Mouse (Mus musculus): Measurements from ENCODE around the gene Kctd15. TPM values are rescaled to one million over a fixed set of nuclear protein-coding genes. Genes with fewer than 3 reads are reported as not detected.

Gene Kctd15
- polyA plus RNA-seq, 1 experiment from 2014 or later, result 3.2 TPM

DNA sequence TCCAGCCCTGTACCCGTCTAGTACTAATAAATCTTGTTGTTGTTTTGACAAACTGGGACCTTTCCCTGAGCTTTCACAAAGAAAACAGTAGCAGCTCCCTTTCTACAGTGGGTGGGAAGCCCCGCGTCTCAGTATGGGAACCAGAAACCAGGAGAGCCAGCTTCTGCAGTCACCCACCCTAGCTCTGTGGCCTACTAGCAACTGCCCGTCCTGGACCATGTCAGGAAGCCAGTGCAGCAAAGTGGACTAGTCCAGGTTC is 61.3 kb downstream of the Kctd15 start:
- 80% methylated on average over 4 of the region's 4 CpGs for WGBS
- ATAC-seq (replicated peaks; ENCODE audit: extremely low read depth, insufficient read depth, low FRiP score), result no peak
- no peak overlapping the region for H3K4me3 ChIP-seq (ENCODE audit: low read length)
- 0 out of 2 replicates have a peak, but pooled peaks cover 4% of the 10 kb centered on the region for H3K9me3 ChIP-seq (replicated peaks; ENCODE audit: control insufficient read depth, low read length)
- no peak overlapping the region for H3K4me2 ChIP-seq (ENCODE audit: low read depth, low read length)
- no peaks in the 10 kb centered on the region for H3K36me3 ChIP-seq (ENCODE audit: control insufficient read depth, insufficient read depth)
- H3K4me1 ChIP-seq (ENCODE audit: control insufficient read depth, insufficient read depth, low read length), result peaks cover 4% of the 10 kb centered on the region
- no peaks in the 10 kb centered on the region for H3K27me3 ChIP-seq (ENCODE audit: control insufficient read depth, insufficient read depth, low read length)
- no peak overlapping the region for H3K9ac ChIP-seq (ENCODE audit: low read length)
- no peak overlapping the region; the same call in 1 of the 2 replicates for H3K27ac ChIP-seq (ENCODE audit: low read length)

DNA sequence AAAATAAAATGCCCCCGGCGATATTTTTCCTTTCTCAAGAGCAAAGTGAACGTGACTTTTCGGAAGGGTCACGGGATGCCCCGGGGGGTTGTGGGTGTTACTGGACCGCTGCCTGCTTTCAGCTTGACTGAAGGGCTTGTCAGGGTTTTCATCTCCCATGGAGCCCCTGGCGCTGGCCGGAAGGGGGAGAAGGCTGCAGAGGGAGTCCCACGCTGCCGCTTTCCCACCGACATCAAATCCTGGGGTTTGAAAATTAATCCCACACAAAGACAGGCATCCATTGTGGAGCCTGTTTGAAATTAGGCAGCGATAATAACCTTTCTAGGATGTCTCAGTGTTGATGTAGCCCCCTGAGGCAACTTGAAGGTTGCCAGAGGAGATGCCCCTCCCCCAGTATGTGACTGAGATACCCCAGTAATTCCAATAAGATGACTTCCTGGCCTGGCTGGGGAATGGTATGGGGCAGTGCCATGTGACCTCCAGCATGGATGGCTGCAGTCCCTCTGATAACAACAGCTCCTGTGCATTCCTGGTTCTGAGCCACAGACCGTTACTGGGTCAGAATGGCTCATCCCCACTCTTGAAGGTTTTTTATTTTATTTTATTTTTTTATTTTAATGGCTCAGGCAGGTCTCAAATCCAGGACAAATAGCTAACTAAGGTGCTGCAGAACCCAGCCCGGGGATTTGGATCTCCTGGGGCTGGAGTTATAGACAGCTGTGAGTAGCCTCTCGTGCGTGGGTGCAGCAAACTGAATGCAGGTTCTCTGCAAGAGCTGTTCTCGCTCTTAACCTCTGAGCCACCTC is 61.8 kb downstream of the Kctd15 start:
- peak overlapping the region; percentile 21 for H3K9ac ChIP-seq (ENCODE audit: low read length)
- peak overlapping the region; percentile 2 for H3K27ac ChIP-seq (ENCODE audit: low read length)
- H3K4me1 ChIP-seq (ENCODE audit: control insufficient read depth, insufficient read depth, low read length), result peaks cover 4% of the 10 kb centered on the region
- no peak for ATAC-seq (replicated peaks; ENCODE audit: extremely low read depth, insufficient read depth, low FRiP score)
- H3K4me2 ChIP-seq (ENCODE audit: low read depth, low read length), result peak overlapping the region; percentile 61
- 0 out of 2 replicates have a peak, but pooled peaks cover 4% of the 10 kb centered on the region for H3K9me3 ChIP-seq (replicated peaks; ENCODE audit: control insufficient read depth, low read length)
- 28% methylated on average over 18 of the region's 18 CpGs for WGBS
- H3K36me3 ChIP-seq (ENCODE audit: control insufficient read depth, insufficient read depth), result no peaks in the 10 kb centered on the region
- peak overlapping the region; percentile 36 for H3K4me3 ChIP-seq (ENCODE audit: low read length)
- no peaks in the 10 kb centered on the region for H3K27me3 ChIP-seq (ENCODE audit: control insufficient read depth, insufficient read depth, low read length)

DNA sequence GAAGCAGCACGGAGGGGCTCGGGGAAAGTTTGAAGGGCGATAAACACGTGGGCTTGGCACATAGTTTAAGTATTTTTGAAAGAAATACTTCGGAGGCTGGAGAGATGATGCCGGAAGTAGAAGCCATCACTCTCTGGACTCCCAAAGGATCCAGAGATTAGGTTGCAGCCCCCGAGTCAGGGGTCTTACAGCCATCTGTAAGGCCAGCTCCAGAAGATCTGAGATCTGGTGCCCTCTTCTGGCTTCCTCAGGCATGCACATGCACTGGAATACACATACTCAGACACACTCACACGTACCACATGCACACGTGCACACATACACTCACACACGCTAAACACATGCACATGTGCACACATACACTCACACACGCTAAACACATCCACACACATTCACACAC is 65.8 kb downstream of the Kctd15 start:
- 90% methylated on average over 11 of the region's 11 CpGs for WGBS
- no peak for ATAC-seq (replicated peaks; ENCODE audit: extremely low read depth, insufficient read depth, low FRiP score)
- Histone ChIP-seq H3K4me1 (ENCODE audit: control insufficient read depth, insufficient read depth, low read length) (peaks cover 4% of the 10 kb centered on the region), H3K36me3 (ENCODE audit: control insufficient read depth, insufficient read depth) (no peaks in the 10 kb centered on the region), H3K9ac (ENCODE audit: low read length) (no peak overlapping the region), H3K27ac (ENCODE audit: low read length) (no peak overlapping the region), H3K4me3 (ENCODE audit: low read length) (no peak overlapping the region), H3K27me3 (ENCODE audit: control insufficient read depth, insufficient read depth, low read length) (no peaks in the 10 kb centered on the region), H3K4me2 (ENCODE audit: low read depth, low read length) (no peak overlapping the region), H3K9me3 (replicated peaks; ENCODE audit: control insufficient read depth, low read length) (peaks cover 22% of the 10 kb centered on the region)

Other genes with a start within 250 kb of the Kctd15 start
- 0.75 and 1.2 TPM in 2 replicates for gene Chst8, start 156.0 kb upstream of the Kctd15 start, polyA plus RNA-seq (2015; fragmentation: Nextera tagmentation; extraction: Ambion mirVana)